Mouse (Mus musculus) heart, embryonic 15.5 days (tissue): ENCODE data around the gene Pacs1. TPM values are rescaled to one million over a fixed set of nuclear protein-coding genes. Genes with fewer than 3 reads are reported as not detected.

Experiments
- ATAC-seq: fragments of 200-750 bp; cut with Nextera tagmentation; replicated peaks from 2 replicates; pipeline ENCODE4 v1.8.0; 2017; ENCODE audit warnings: low read depth, moderate TSS enrichment; ENCODE audit not compliant: insufficient number of reproducible peaks, insufficient read depth, low FRiP score
- H3K27ac ChIP-seq: fragments of 300-500 bp; sonication (generic); 2 replicates; pipeline ENCODE4 v1.5.1; 2015; ENCODE audit warnings: mild to moderate bottlenecking, inconsistent platforms
- H3K27me3 ChIP-seq: fragments of 300-500 bp; sonication (generic); 2 replicates; pipeline ENCODE4 v1.6.1; 2015; ENCODE audit warnings: inconsistent platforms
- H3K36me3 ChIP-seq: fragments of 300-500 bp; sonication (generic); 2 replicates; pipeline ENCODE4 v1.6.1; 2015; ENCODE audit warnings: mild to moderate bottlenecking, inconsistent platforms
- H3K4me1 ChIP-seq: fragments of 300-500 bp; sonication (generic); replicated peaks from 2 replicates; pipeline ENCODE4 v1.6.1; 2015; ENCODE audit warnings: inconsistent platforms
- H3K4me2 ChIP-seq: fragments of 300-500 bp; sonication (generic); 2 replicates; pipeline ENCODE4 v1.6.1; 2015; ENCODE audit warnings: inconsistent platforms, mild to moderate bottlenecking, moderate library complexity
- H3K4me3 ChIP-seq: fragments of 300-500 bp; sonication (generic); 2 replicates; pipeline ENCODE4 v1.5.1; 2015; ENCODE audit warnings: mild to moderate bottlenecking, inconsistent platforms
- H3K9ac ChIP-seq: fragments of 300-500 bp; sonication (generic); 2 replicates; pipeline ENCODE4 v1.6.1; 2015; ENCODE audit warnings: mild to moderate bottlenecking, inconsistent platforms
- H3K9me3 ChIP-seq: fragments of 300-500 bp; sonication (generic); replicated peaks from 2 replicates; pipeline ENCODE4 v1.6.1; 2016; ENCODE audit warnings: inconsistent platforms
- WGBS: fragments of 180-500 bp; shearing (Covaris S2); methylation state at CpG from one replicate; pipeline ENCODE4 v1.1.7; 2015; ENCODE audit warnings: mixed read lengths; 5-methylcytosine and 5-hydroxymethylcytosine counted together
- polyA plus RNA-seq: library from polyadenylated mRNA; unstranded; fragments of >200 nt; fragmentation: Nextera tagmentation; extraction: Ambion mirVana; gene quantifications from 2 replicates; pipeline ENCODE4 v1.2.1, GENCODE M21; 2015

The Pacs1 gene
- polyA plus RNA-seq, result 15.1 and 21.6 TPM in 2 replicates

DNA sequence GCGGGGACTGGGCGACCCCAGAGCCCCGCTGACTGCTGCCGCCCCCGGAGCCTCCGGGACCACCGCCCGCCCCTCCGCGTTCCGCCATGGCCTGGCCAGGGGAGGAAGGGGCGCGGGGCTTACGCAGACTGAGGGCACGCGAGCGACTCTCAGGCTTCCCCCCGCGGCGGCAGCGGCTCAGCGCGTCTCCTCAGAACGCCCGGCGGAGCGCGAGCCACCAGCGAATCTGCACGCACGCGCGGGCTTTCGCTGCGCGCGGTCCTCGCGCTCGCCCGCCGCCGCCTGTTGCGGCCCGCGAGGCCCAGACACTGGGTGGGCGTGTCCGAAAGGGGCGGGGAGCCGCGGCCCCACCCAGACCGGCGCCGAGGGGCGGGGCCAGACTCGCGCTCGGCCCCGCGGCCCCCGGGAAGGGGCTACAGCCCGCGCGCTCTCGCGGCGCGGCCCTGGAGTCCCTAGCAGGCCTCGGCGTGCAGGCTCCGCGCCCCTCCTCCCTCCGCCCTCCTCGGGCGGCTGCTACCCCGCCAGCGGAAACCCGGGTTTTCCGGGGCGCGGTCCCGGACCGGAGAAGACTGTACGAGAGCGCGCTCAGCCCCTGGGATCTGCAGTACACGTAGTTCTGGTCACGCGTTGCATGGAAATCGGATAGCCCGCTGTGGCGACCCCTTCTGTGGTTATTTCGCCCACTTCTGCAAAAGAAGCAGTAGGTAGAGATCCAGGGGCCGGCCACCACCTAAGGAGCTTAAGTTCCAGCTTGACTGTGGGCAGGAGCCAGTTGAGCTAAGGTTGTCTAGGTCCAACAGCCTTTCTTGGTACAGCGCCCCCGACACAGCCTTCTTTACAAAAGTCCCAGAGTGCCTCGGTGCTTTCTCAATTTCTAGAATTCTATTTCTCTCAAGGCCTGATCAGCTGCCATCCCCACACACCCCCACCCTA, at the start of gene Pacs1:
Pacs1 (minus strand) TSS at position 319 of the 933 bp plus-strand sequence.
- peak; percentile 93 for ATAC-seq
- Histone ChIP-seq H3K36me3 (peaks cover 37% of the 10 kb centered on the region), H3K4me2 (peak within 1 kb of the TSS; percentile 93), H3K9me3 (no peaks in the 10 kb centered on the region), H3K27ac (peak within 1 kb of the TSS; percentile 93), H3K27me3 (no peaks in the 10 kb centered on the region), H3K4me3 (peak within 1 kb of the TSS; percentile 97), H3K9ac (peak within 1 kb of the TSS; percentile 96), H3K4me1 (peaks cover 47% of the 10 kb centered on the region)
- WGBS, result 1% methylated on average over 77 of the region's 97 CpGs

DNA sequence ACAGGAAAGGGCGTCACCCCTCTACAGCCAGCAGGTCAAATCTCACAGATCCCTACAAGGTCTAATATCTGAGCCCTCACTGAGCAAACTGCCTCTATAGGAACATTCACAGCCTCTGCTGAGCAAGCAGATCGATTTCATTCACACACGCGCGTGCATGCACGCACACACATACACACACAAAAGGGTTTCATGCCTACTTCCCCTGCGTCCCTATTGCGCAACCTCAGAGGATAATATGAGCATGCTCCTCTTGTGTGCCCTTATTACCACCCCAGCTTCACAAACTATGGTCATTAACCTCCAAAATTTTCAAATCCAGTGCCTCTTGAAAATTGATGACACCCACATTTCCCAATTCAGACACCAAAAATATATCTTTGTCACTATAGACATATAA, 40.3 kb upstream of the Pacs1 start:
- H3K36me3 ChIP-seq, result no peaks in the 10 kb centered on the region
- no peak overlapping the region for H3K4me3 ChIP-seq
- no peaks in the 10 kb centered on the region for H3K27me3 ChIP-seq
- H3K9me3 ChIP-seq, result peaks cover 4% of the 10 kb centered on the region; the same call in 1 of the 2 replicates
- no peaks in the 10 kb centered on the region for H3K4me1 ChIP-seq
- H3K27ac ChIP-seq, result no peak overlapping the region
- no peak overlapping the region for H3K9ac ChIP-seq
- no peak overlapping the region for H3K4me2 ChIP-seq
- ATAC-seq, result no peak
- 80% methylated on average over 8 of the region's 8 CpGs for WGBS

GRCm38 (mm10) chr19:5309025-5309424, 36.1 kb upstream of the Pacs1 start:
- Histone ChIP-seq H3K4me2 (no peak overlapping the region), H3K27ac (no peak overlapping the region), H3K36me3 (no peaks in the 10 kb centered on the region), H3K9me3 (no peaks in the 10 kb centered on the region), H3K4me1 (peaks cover 6% of the 10 kb centered on the region; the same call in 1 of the 2 replicates), H3K27me3 (peaks cover 18% of the 10 kb centered on the region), H3K4me3 (no peak overlapping the region), H3K9ac (no peak overlapping the region)
- no peak for ATAC-seq
- WGBS, result 79% methylated on average over 7 of the region's 7 CpGs

DNA sequence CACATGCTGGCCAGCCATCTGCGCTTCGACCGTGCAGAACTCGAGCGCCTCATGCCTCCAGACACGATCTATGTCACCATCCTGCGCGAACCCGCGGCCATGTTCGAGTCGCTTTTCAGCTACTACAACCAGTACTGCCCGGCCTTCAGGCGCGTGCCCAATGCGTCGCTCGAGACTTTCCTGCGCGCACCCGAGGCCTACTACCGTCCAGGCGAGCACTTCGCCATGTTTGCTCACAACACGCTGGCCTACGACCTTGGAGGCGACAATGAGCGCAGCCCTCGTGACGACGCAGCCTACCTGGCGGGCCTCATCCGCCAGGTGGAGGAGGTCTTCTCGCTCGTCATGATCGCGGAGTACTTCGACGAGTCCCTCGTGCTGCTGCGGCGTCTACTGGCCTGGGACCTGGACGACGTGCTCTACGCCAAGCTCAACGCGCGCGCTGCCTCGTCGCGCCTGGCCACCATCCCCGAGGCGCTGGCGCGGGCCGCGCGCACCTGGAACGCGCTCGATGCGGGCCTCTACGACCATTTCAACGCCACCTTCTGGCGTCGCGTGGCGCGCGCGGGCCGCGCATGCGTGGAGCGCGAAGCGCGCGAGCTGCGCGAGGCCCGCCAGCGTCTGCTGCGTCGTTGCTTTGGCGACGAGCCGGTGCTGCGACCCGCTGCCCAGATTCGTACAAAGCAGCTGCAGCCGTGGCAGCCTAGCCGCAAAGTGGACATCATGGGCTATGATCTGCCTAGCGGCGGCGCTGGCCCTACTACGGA, 34.2 kb upstream of the Pacs1 start:
- Histone ChIP-seq H3K36me3 (no peaks in the 10 kb centered on the region), H3K9me3 (no peaks in the 10 kb centered on the region), H3K4me3 (peak overlapping the region; percentile 29), H3K4me1 (peaks cover 6% of the 10 kb centered on the region; the same call in 1 of the 2 replicates), H3K27ac (no peak overlapping the region), H3K4me2 (peak overlapping the region; percentile 57), H3K27me3 (peaks cover 18% of the 10 kb centered on the region), H3K9ac (no peak overlapping the region)
- ATAC-seq, result no peak
- WGBS, result 29% methylated on average over 98 of the region's 98 CpGs

GRCm38 (mm10) chr19:5306279-5306678, 33.4 kb upstream of the Pacs1 start:
- whole genome bisulfite sequencing, result 80% methylated on average over 6 of the region's 6 CpGs
- Histone ChIP-seq H3K4me3 (no peak overlapping the region), H3K27me3 (peaks cover 18% of the 10 kb centered on the region), H3K36me3 (no peaks in the 10 kb centered on the region), H3K27ac (no peak overlapping the region), H3K9ac (no peak overlapping the region), H3K4me1 (peaks cover 6% of the 10 kb centered on the region; the same call in 1 of the 2 replicates), H3K4me2 (no peak overlapping the region), H3K9me3 (no peaks in the 10 kb centered on the region)
- ATAC-seq, result no peak

- no peak for ATAC-seq
- no peaks in the 10 kb centered on the region for H3K9me3 ChIP-seq
- WGBS, result 18% methylated on average over 4 of the region's 4 CpGs
- H3K4me1 ChIP-seq, result peaks cover 24% of the 10 kb centered on the region
- H3K4me3 ChIP-seq, result no peak overlapping the region
- no peak overlapping the region for H3K4me2 ChIP-seq
- H3K27ac ChIP-seq, result no peak overlapping the region
- peaks cover 12% of the 10 kb centered on the region for H3K27me3 ChIP-seq
- H3K9ac ChIP-seq, result no peak overlapping the region
- H3K36me3 ChIP-seq, result no peaks in the 10 kb centered on the region
These were observed 29.5 kb upstream of the Pacs1 start for GRCm38 (mm10) chr19:5302455-5302854.

DNA sequence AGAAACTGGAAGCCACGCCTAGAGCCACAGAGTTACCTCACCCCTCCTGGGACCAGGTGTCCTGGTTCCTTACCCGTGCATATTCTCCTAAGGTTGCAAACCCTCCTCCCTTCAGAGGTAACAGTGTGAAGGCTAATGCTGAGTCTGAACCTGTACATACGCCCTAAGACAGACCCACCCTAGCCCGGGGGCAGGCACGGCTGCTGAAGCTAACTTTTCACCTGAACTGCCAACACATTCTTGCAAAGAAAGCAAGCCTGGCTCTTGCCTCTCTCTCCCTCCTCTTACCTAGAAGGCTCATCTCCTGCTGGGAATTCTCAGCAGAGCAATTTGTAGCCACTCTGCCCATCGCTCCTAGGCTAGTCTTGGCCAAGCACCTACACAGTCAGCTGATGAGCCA, 27.7 kb upstream of the Pacs1 start:
- Histone ChIP-seq H3K27me3 (no peaks in the 10 kb centered on the region), H3K4me2 (no peak overlapping the region), H3K4me1 (peaks cover 31% of the 10 kb centered on the region), H3K9me3 (no peaks in the 10 kb centered on the region), H3K36me3 (no peaks in the 10 kb centered on the region), H3K27ac (no peak overlapping the region), H3K4me3 (no peak overlapping the region), H3K9ac (no peak overlapping the region)
- WGBS, result 75% methylated on average over 6 of the region's 6 CpGs
- ATAC-seq, result no peak

DNA sequence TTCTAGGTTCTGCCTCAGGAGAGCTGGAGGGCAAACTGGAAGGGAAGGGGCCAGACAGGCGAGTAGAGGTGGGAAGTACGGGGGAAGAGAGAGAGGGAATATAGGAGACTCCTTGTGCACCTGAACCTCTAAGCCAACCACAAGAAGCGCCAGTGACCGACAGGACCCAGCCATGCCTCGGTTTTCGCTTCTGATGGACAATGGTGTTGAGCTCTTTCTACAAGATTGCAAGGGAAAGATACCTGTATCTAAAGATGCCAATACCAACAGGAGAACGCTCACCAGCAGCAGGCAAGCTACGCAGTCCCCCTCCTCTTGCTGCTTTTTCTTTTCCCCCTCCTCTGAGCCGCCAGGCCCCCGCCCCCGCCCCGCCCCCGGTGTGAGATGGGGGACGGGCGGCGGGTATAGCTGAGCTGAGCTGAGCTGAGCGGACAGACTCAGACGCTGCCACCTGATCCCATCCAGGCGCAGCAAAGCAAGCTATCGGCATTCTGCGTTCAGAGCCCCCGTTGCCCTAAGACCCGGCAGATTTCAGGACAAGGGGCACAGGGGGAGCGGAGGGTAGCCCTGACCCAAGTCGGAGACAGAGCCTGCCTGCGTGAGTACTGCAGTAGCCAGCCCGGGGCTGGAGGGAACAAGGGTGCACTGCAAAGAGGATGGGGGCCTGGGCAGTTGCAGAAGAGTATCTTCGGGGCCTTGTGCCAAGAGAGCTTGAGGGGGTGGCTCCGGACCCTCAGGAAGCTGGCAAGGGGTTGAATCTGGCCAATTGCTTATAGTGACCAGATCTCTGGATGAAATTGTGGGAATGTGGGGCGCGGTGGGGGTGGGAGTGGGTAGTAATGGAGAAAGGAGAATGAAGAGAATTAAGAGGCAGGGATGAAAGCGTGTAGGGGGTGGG, 25.2 kb upstream of the Pacs1 start, which contains the start of gene Gal3st3:
Gal3st3 (plus strand) TSS at position 429 of the 898 bp plus-strand sequence.
- peaks cover 7% of the 10 kb centered on the region for H3K36me3 ChIP-seq
- ATAC-seq, result no peak
- H3K4me1 ChIP-seq, result peaks cover 43% of the 10 kb centered on the region

GRCm38 (mm10) chr19:5296630-5297029, 23.7 kb upstream of the Pacs1 start:
- peaks cover 46% of the 10 kb centered on the region for H3K4me1 ChIP-seq
- no peak overlapping the region for H3K9ac ChIP-seq
- H3K9me3 ChIP-seq, result no peaks in the 10 kb centered on the region
- no peaks in the 10 kb centered on the region for H3K27me3 ChIP-seq
- no peak for ATAC-seq
- peaks cover 20% of the 10 kb centered on the region for H3K36me3 ChIP-seq
- H3K4me2 ChIP-seq, result no peak overlapping the region
- H3K27ac ChIP-seq, result no peak overlapping the region
- H3K4me3 ChIP-seq, result 0 out of 2 replicates have a peak overlapping the region, but pooled peaks have one; percentile 95
- WGBS, result 62% methylated on average over 5 of the region's 5 CpGs

More for the DNA sequence above, 25.2 kb upstream of the Pacs1 start, which contains the start of gene Gal3st3:
- H3K27me3 ChIP-seq, result no peaks in the 10 kb centered on the region
- H3K4me3 ChIP-seq, result peak within 1 kb of the TSS; percentile 55
- H3K27ac ChIP-seq, result peak within 1 kb of the TSS; percentile 61
- peak within 1 kb of the TSS; percentile 86 for H3K4me2 ChIP-seq
- 8% methylated on average over 32 of the region's 32 CpGs for WGBS
- no peaks in the 10 kb centered on the region for H3K9me3 ChIP-seq
- H3K9ac ChIP-seq, result peak within 1 kb of the TSS; percentile 66

- WGBS, result 5% methylated on average over 13 of the region's 13 CpGs
- H3K27me3 ChIP-seq, result no peaks in the 10 kb centered on the region
- H3K27ac ChIP-seq, result peak overlapping the region; percentile 90
- peak overlapping the region; percentile 85 for H3K4me2 ChIP-seq
- peaks cover 29% of the 10 kb centered on the region for H3K36me3 ChIP-seq
- peak overlapping the region; percentile 74 for H3K9ac ChIP-seq
- no peaks in the 10 kb centered on the region for H3K9me3 ChIP-seq
- ATAC-seq, result no peak
- peak overlapping the region; percentile 95 for H3K4me3 ChIP-seq
- H3K4me1 ChIP-seq, result peaks cover 46% of the 10 kb centered on the region
These were observed 22.8 kb upstream of the Pacs1 start for GRCm38 (mm10) chr19:5295736-5296075.
